Mouse (Mus musculus) midbrain, embryonic 14.5 days (tissue): Measurements from ENCODE around the gene Rasef. TPM values are rescaled to one million over a fixed set of nuclear protein-coding genes. Genes with fewer than 3 reads are reported as not detected.
"Not testable (repeated sequence)": the region's sequence is repeated elsewhere in the genome, so short reads cannot be mapped to it uniquely, and the experiment has no call there.

ENCODE experiments used
- ATAC-seq: fragments of 200-750 bp; cut with Nextera tagmentation; 2 replicates; pipeline ENCODE4 v1.8.0; 2017; ENCODE audit warnings: moderate number of reproducible peaks, moderate library complexity; ENCODE audit not compliant: low FRiP score, low TSS enrichment
- DNase-seq: peaks from one replicate; pipeline ENCODE4 v3.0.0-alpha.2; 2015
- H3K27ac ChIP-seq: fragments of 300-500 bp; sonication (generic); replicated peaks from 2 replicates; pipeline ENCODE4 v1.5.1; 2014; ENCODE audit warnings: mild to moderate bottlenecking, low read depth, low read length, moderate library complexity
- H3K27me3 ChIP-seq: fragments of 300-500 bp; sonication (generic); 2 replicates; pipeline ENCODE4 v1.6.1; 2014; ENCODE audit warnings: low read length, control low read depth, mixed read lengths; ENCODE audit not compliant: control insufficient read depth, insufficient read depth
- H3K36me3 ChIP-seq: fragments of 300-500 bp; sonication (generic); 2 replicates; pipeline ENCODE4 v1.6.1; 2014; ENCODE audit warnings: low read length, control low read depth; ENCODE audit not compliant: control insufficient read depth, insufficient read depth
- H3K4me1 ChIP-seq: fragments of 300-500 bp; sonication (generic); 2 replicates; pipeline ENCODE4 v1.6.1; 2014; ENCODE audit warnings: mild to moderate bottlenecking, antibody characterized with exemption, low read length, control low read depth; ENCODE audit not compliant: control insufficient read depth, insufficient read depth
- H3K4me2 ChIP-seq: fragments of 300-500 bp; sonication (generic); 2 replicates; pipeline ENCODE4 v1.6.1; 2014; ENCODE audit warnings: mild to moderate bottlenecking, low read length, moderate library complexity
- H3K4me3 ChIP-seq: fragments of 300-500 bp; sonication (generic); replicated peaks from 2 replicates; pipeline ENCODE4 v1.5.1; 2014; ENCODE audit warnings: low read depth, low read length
- H3K9ac ChIP-seq: fragments of 300-500 bp; sonication (generic); replicated peaks from 2 replicates; pipeline ENCODE4 v1.6.1; 2014; ENCODE audit warnings: mild to moderate bottlenecking, low read length, moderate library complexity
- H3K9me3 ChIP-seq: fragments of 300-500 bp; sonication (generic); 2 replicates; pipeline ENCODE4 v1.6.1; 2016; ENCODE audit warnings: low read length, control low read depth, mixed read lengths; ENCODE audit not compliant: control insufficient read depth
- WGBS: fragments of 180-500 bp; shearing (Covaris S2); extraction: QIAGEN DNeasy Blood & Tissue Kit; methylation state at CpG from one replicate; pipeline ENCODE4 v1.1.7; 2014; 5-methylcytosine and 5-hydroxymethylcytosine counted together
- polyA plus RNA-seq: library from polyadenylated mRNA; unstranded; fragments of >200 nt; fragmentation: Nextera tagmentation; extraction: Ambion mirVana; gene quantifications from 2 replicates; pipeline ENCODE4 v1.2.1, GENCODE M21; 2014

Gene Rasef
- polyA plus RNA-seq, 1 experiment from 2014 or later: 0.50 TPM

- no peak overlapping the region for H3K4me2 ChIP-seq
- H3K4me1 ChIP-seq: no peaks in the 10 kb centered on the region
- 76% methylated on average over 5 of the region's 5 CpGs for WGBS
- H3K9me3 ChIP-seq: no peaks in the 10 kb centered on the region
- DNase-seq (no peak), ATAC-seq (no peak)
- H3K9ac ChIP-seq: no peak overlapping the region
- H3K36me3 ChIP-seq: no peaks in the 10 kb centered on the region
- no peak overlapping the region for H3K27ac ChIP-seq
- H3K4me3 ChIP-seq: no peak overlapping the region
- H3K27me3 ChIP-seq: no peaks in the 10 kb centered on the region
These were observed 16.7 kb downstream of the Rasef start for GRCm38 (mm10) chr4:73773831-73774810.

GRCm38 (mm10) chr4:73772028-73772427 lies 18.8 kb downstream of the Rasef start:
- no peak overlapping the region for H3K4me2 ChIP-seq
- no peak overlapping the region for H3K4me3 ChIP-seq
- ATAC-seq: no peak
- no peaks in the 10 kb centered on the region for H3K36me3 ChIP-seq
- no peak overlapping the region for H3K9ac ChIP-seq
- no peak for DNase-seq
- no peak overlapping the region for H3K27ac ChIP-seq
- no peaks in the 10 kb centered on the region for H3K4me1 ChIP-seq
- H3K9me3 ChIP-seq: no peaks in the 10 kb centered on the region
- H3K27me3 ChIP-seq: no peaks in the 10 kb centered on the region

DNA sequence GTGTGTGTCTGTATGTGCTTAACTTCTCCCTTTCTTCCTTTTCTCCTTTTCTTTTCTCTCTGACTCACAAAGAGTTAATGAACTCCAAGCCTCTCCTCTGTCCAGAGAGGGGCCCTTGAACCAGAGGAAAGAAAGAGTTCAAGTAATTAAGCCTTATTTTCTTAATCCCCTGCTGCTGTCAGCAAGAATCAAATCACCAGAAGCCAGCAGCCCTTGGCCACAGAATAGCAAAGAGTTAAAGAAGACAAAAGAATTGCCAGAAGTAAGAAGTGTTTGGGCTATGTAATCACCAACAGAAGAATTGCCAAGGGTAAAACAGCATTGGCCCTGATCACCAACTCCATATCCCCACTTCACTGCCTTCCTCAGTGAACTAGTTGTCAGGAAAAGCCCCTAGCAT lies 20.2 kb downstream of the Rasef start:
- Histone ChIP-seq H3K4me1 (no peaks in the 10 kb centered on the region), H3K9me3 (no peaks in the 10 kb centered on the region), H3K27ac (no peak overlapping the region), H3K4me3 (no peak overlapping the region), H3K27me3 (no peaks in the 10 kb centered on the region), H3K36me3 (no peaks in the 10 kb centered on the region), H3K4me2 (no peak overlapping the region), H3K9ac (no peak overlapping the region)
- ATAC-seq (no peak), DNase-seq (no peak)

- DNase-seq: no peak
- Histone ChIP-seq H3K9ac (no peak overlapping the region), H3K9me3 (no peaks in the 10 kb centered on the region), H3K4me2 (no peak overlapping the region), H3K36me3 (no peaks in the 10 kb centered on the region), H3K4me3 (no peak overlapping the region), H3K4me1 (no peaks in the 10 kb centered on the region), H3K27me3 (no peaks in the 10 kb centered on the region), H3K27ac (no peak overlapping the region)
- ATAC-seq: no peak
- 81% methylated on average over 3 of the region's 3 CpGs for WGBS
These were observed 22.6 kb downstream of the Rasef start for GRCm38 (mm10) chr4:73768156-73768555.

DNA sequence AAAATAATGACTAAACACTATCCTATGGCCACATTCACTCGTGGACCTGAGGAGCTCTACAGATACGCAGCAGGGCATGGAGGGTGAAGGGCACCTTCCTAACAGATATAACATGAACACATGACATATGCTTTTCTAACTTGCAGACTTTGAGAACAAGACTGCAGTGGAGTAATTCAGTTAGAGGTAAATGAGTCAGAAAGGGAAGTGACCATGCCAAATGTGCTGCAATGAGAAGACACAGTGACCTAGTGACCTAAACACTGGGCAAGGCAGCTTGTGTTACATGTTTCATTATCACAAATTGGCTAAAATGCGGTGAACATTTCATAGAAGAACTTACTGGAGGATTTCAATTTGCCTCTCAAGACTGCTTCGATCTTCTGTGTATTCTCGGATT lies 42.6 kb downstream of the Rasef start:
- Histone ChIP-seq H3K36me3 (no peaks in the 10 kb centered on the region), H3K9ac (no peak overlapping the region), H3K4me2 (no peak overlapping the region), H3K4me3 (no peak overlapping the region), H3K27me3 (no peaks in the 10 kb centered on the region), H3K4me1 (no peaks in the 10 kb centered on the region), H3K9me3 (no peaks in the 10 kb centered on the region), H3K27ac (no peak overlapping the region)
- ATAC-seq (no peak), DNase-seq (no peak)
- WGBS: 92% methylated on average over 5 of the region's 5 CpGs

DNA sequence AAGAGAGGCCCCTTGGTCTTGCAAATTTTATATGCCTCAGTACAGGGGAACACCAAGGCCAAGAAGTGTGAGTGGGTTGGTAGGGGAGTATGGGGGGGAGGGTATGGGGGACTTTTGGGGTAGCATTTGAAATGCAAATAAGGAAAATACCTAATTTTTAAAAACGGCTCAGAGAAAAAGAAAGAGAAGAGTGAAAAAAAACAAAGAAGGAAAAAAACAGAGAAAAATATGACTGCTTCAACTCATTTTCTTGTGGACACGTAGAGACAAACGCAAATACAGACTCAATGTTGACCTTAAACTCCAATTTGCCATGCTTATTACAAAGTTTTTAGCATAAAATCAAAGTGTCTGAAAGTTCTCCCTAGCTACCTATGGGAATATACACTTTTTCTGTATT lies 51.4 kb downstream of the Rasef start:
- 94% methylated on average over 3 of the region's 3 CpGs for WGBS

GRCm38 (mm10) chr4:73719819-73720218 lies 71.0 kb downstream of the Rasef start:
- no peaks in the 10 kb centered on the region for H3K27me3 ChIP-seq
- H3K4me3 ChIP-seq: no peak overlapping the region
- H3K27ac ChIP-seq: no peak overlapping the region
- DNase-seq: no peak
- H3K9ac ChIP-seq: no peak overlapping the region
- no peaks in the 10 kb centered on the region for H3K36me3 ChIP-seq
- H3K4me1 ChIP-seq: no peaks in the 10 kb centered on the region
- H3K4me2 ChIP-seq: no peak overlapping the region
- no peak for ATAC-seq
- no peaks in the 10 kb centered on the region for H3K9me3 ChIP-seq

More for the DNA sequence above, 51.4 kb downstream of the Rasef start:
- ATAC-seq: no peak
- no peak overlapping the region for H3K4me3 ChIP-seq
- H3K27ac ChIP-seq: no peak overlapping the region
- no peaks in the 10 kb centered on the region for H3K36me3 ChIP-seq
- no peaks in the 10 kb centered on the region for H3K27me3 ChIP-seq
- H3K4me1 ChIP-seq: no peaks in the 10 kb centered on the region
- no peak overlapping the region for H3K4me2 ChIP-seq
- H3K9ac ChIP-seq: no peak overlapping the region
- H3K9me3 ChIP-seq: no peaks in the 10 kb centered on the region
- no peak for DNase-seq

- Histone ChIP-seq H3K27me3 (no peaks in the 10 kb centered on the region), H3K4me1 (no peaks in the 10 kb centered on the region), H3K9ac (no peak overlapping the region), H3K4me3 (no peak overlapping the region), H3K36me3 (no peaks in the 10 kb centered on the region), H3K9me3 (no peaks in the 10 kb centered on the region), H3K4me2 (no peak overlapping the region), H3K27ac (no peak overlapping the region)
- no peak for ATAC-seq
- 83% methylated on average over 1 of the region's 1 CpGs for WGBS
- DNase-seq: no peak
These were observed 72.0 kb downstream of the Rasef start for GRCm38 (mm10) chr4:73718761-73719160.

- not testable (repeated sequence) for H3K4me3 ChIP-seq, H3K27me3 ChIP-seq, DNase-seq, ATAC-seq, H3K4me2 ChIP-seq, H3K9ac ChIP-seq, H3K36me3 ChIP-seq, H3K4me1 ChIP-seq, H3K9me3 ChIP-seq, H3K27ac ChIP-seq
- WGBS: 100% methylated on average over 1 of the region's 4 CpGs
These were observed 107.6 kb downstream of the Rasef start, which contains the start of gene Gm428 for GRCm38 (mm10) chr4:73683216-73683615. Gene Gm428, plus strand, starts transcription at chr4:73683516.
